Comparison of ENCODE assay signal across 16 mouse cellular contexts in the genomic region with DNA sequence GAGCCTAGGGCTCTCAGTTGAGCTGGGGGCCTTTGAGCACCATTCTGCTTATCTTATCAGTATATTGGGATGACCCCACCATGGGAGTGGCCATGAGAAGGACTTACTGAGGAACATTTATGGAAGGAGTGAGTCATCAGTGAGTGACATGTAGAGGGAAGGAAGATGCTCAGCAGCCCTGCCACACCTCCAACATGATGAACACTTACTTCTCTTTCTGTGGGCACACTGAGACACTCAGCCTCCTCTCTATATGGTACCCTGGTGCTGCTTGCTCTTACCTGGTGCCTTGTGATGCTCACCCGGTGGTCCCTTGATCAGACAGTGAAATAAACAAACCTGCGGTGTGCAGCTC. TPM values are rescaled to one million over a fixed set of nuclear protein-coding genes. Genes with fewer than 3 reads are reported as not detected.
DNase-seq lines count a peak whose midpoint lies in the region; ATAC-seq and TF ChIP-seq lines count a peak whose summit lies in the region.
"Had no signal": no experiment of that assay in that cellular context is flagged by ENCODE, and none has a peak within 500 bp of the region (broad histone marks: within the 10 kb centered on the region; RNA-seq: fewer than 3 reads in every experiment).

No protein-coding gene starts in this region.

- peaks cover 6% of the 10 kb centered on the region for H3K4me1 ChIP-seq in forebrain, embryonic 16.5 days (replicated peaks; ENCODE audit: control insufficient read depth, insufficient read depth, low read length)
- H3K4me1 ChIP-seq in forebrain, embryonic 13.5 days, result no peaks in the 10 kb centered on the region
- H3K4me1 ChIP-seq in lung, embryonic 15.5 days, result peaks cover 5% of the 10 kb centered on the region; the same call in 1 of the 2 replicates
- peaks cover 14% of the 10 kb centered on the region for H3K4me1 ChIP-seq in cortical plate, adult 2 months (ENCODE audit: control insufficient read depth, insufficient read depth, low read length)
- H3K4me1 ChIP-seq: limb, embryonic 10.5 days had no signal

- 79% methylated on average over 2 of the region's 2 CpGs for WGBS in forebrain, embryonic 16.5 days
- WGBS in forebrain, embryonic 13.5 days, result 93% methylated on average over 2 of the region's 2 CpGs
- WGBS in lung, embryonic 15.5 days, result 66% methylated on average over 2 of the region's 2 CpGs

- no peak for TF ChIP-seq POLR2A in cortical plate, adult 2 months (IDR thresholded peaks at IDR 0.05; ENCODE audit: extremely low read depth, insufficient read depth, low read length)
- TF ChIP-seq POLR2A in myocyte (IDR thresholded peaks at IDR 0.05; ENCODE audit: insufficient read length, low read depth), result no peak

- peaks cover 95% of the 10 kb centered on the region for H3K79me2 ChIP-seq in myocyte (ENCODE audit: control insufficient read depth, insufficient read depth)

- TF ChIP-seq CTCF in cortical plate, adult 2 months (IDR thresholded peaks at IDR 0.05; ENCODE audit: extremely low read depth, insufficient read depth, low read length), result no peak

- H3K27me3 ChIP-seq in forebrain, embryonic 16.5 days (replicated peaks; ENCODE audit: control insufficient read depth, insufficient read depth, low read length), result no peaks in the 10 kb centered on the region
- H3K27me3 ChIP-seq in forebrain, embryonic 13.5 days, result no peaks in the 10 kb centered on the region
- no peaks in the 10 kb centered on the region for H3K27me3 ChIP-seq in lung, embryonic 15.5 days
- H3K27me3 ChIP-seq in myocyte (ENCODE audit: control insufficient read depth, insufficient read depth, insufficient read length), result no peaks in the 10 kb centered on the region
- H3K27me3 ChIP-seq: heart, embryonic 13.5 days; liver, embryonic 15.5 days had no signal

- H3K4me3 ChIP-seq in forebrain, embryonic 16.5 days (replicated peaks; ENCODE audit: low read length), result no peak overlapping the region
- H3K4me3 ChIP-seq in forebrain, embryonic 13.5 days, result no peak overlapping the region
- H3K4me3 ChIP-seq in lung, embryonic 15.5 days, result no peak overlapping the region
- H3K4me3 ChIP-seq in cortical plate, adult 2 months (ENCODE audit: insufficient read depth, low read length), result no peak overlapping the region
- H3K4me3 ChIP-seq in myocyte, result no peak overlapping the region
- H3K4me3 ChIP-seq: erythroblast, embryonic 14.5 days; gastrocnemius, adult 2 months; heart, embryonic 13.5 days; limb, embryonic 10.5 days; liver, embryonic 15.5 days had no signal

- no peak overlapping the region for H3K9ac ChIP-seq in forebrain, embryonic 16.5 days (replicated peaks; ENCODE audit: low read depth, low read length)
- no peak overlapping the region for H3K9ac ChIP-seq in forebrain, embryonic 13.5 days
- no peak overlapping the region for H3K9ac ChIP-seq in lung, embryonic 15.5 days
- H3K9ac ChIP-seq: heart, embryonic 13.5 days; liver, embryonic 15.5 days had no signal

- H3K36me3 ChIP-seq in forebrain, embryonic 16.5 days (ENCODE audit: control insufficient read depth, insufficient read depth), result no peaks in the 10 kb centered on the region
- 0 out of 2 replicates have a peak, but pooled peaks cover 3% of the 10 kb centered on the region for H3K36me3 ChIP-seq in forebrain, embryonic 13.5 days (ENCODE audit: poor library complexity, severe bottlenecking)
- H3K36me3 ChIP-seq in lung, embryonic 15.5 days, result no peaks in the 10 kb centered on the region
- H3K36me3 ChIP-seq in myocyte (ENCODE audit: control insufficient read depth, insufficient read depth), result no peaks in the 10 kb centered on the region
- H3K36me3 ChIP-seq: liver, embryonic 15.5 days had no signal

- ATAC-seq in forebrain, embryonic 16.5 days, result 0 out of 2 replicates have a peak, but pooled peaks have one; percentile 18
- ATAC-seq in forebrain, embryonic 13.5 days, result no peak
- peak; percentile 14; the same call in 1 of the 2 replicates for ATAC-seq in lung, embryonic 15.5 days (ENCODE audit: borderline replicate concordance, extremely low read depth, low FRiP score, low TSS enrichment)
- ATAC-seq: activated CD4-positive, CD25-positive, alpha-beta regulatory T cell, adult 4 months had no signal

- H3K4me2 ChIP-seq in forebrain, embryonic 16.5 days (ENCODE audit: low read length), result no peak overlapping the region
- H3K4me2 ChIP-seq in forebrain, embryonic 13.5 days, result no peak overlapping the region
- no peak overlapping the region for H3K4me2 ChIP-seq in lung, embryonic 15.5 days
- H3K4me2 ChIP-seq in myocyte (ENCODE audit: low read depth), result peak overlapping the region; percentile 15
- H3K4me2 ChIP-seq: heart, embryonic 13.5 days; liver, embryonic 15.5 days had no signal

- no peak overlapping the region for H3K27ac ChIP-seq in forebrain, embryonic 16.5 days (ENCODE audit: low read length)
- H3K27ac ChIP-seq in forebrain, embryonic 13.5 days, result no peak overlapping the region
- H3K27ac ChIP-seq in lung, embryonic 15.5 days, result no peak overlapping the region
- peak overlapping the region; percentile 66 for H3K27ac ChIP-seq in cortical plate, adult 2 months (ENCODE audit: insufficient read depth, low read length)
- H3K27ac ChIP-seq: heart, embryonic 13.5 days; limb, embryonic 10.5 days; liver, embryonic 15.5 days had no signal

- no peaks in the 10 kb centered on the region for H3K9me3 ChIP-seq in forebrain, embryonic 16.5 days (ENCODE audit: control insufficient read depth, low read length)
- H3K9me3 ChIP-seq in forebrain, embryonic 13.5 days (replicated peaks), result no peaks in the 10 kb centered on the region
- H3K9me3 ChIP-seq in lung, embryonic 15.5 days, result no peaks in the 10 kb centered on the region
- H3K9me3 ChIP-seq: G1E; heart, embryonic 13.5 days; limb, embryonic 10.5 days; liver, embryonic 15.5 days had no signal

- DNase-seq in lung, postnatal 14 days, result no peak
- no peak for DNase-seq in right cerebral cortex, postnatal 25 days
- no peak for DNase-seq in cerebellum, postnatal 10 days
- DNase-seq: cerebellum, adult 11-12 months; gastrocnemius, adult 2 months had no signal

- no peak overlapping the region for H3ac ChIP-seq in myocyte (ENCODE audit: control insufficient read depth, insufficient read length)

TF ChIP-seq in myocyte, 11 proteins besides CTCF, POLR2A, EP300 and RAD21:
- TF ChIP-seq SRF (IDR thresholded peaks at IDR 0.05; ENCODE audit: control insufficient read depth, insufficient read length, low read depth), result no peak
- no peak for TF ChIP-seq E2F4 (IDR thresholded peaks at IDR 0.05; ENCODE audit: insufficient read depth)
- TF ChIP-seq REST (IDR thresholded peaks at IDR 0.05; ENCODE audit: insufficient read depth, insufficient read length), result no peak
- no peak for TF ChIP-seq TCF12 (IDR thresholded peaks at IDR 0.05; ENCODE audit: insufficient read depth, poor library complexity, severe bottlenecking)
- no peak for TF ChIP-seq POLR2AphosphoS2 (IDR thresholded peaks at IDR 0.05; ENCODE audit: insufficient read length, low read depth)
- no peak for TF ChIP-seq MYOG (IDR thresholded peaks at IDR 0.05; ENCODE audit: control insufficient read depth in 1 of 3, insufficient read depth in 1 of 3, insufficient read length in 2 of 3, low read depth in 2 of 3)
- no peak for TF ChIP-seq USF1 (IDR thresholded peaks at IDR 0.05; ENCODE audit: low read depth)
- no peak for TF ChIP-seq MAX (IDR thresholded peaks at IDR 0.05; ENCODE audit: low read depth)
- TF ChIP-seq CEBPB (IDR thresholded peaks at IDR 0.05; ENCODE audit: insufficient read depth, poor library complexity, severe bottlenecking), result no peak
- no peak for TF ChIP-seq MYOD1 (IDR thresholded peaks at IDR 0.05; ENCODE audit: control insufficient read depth in 1 of 3, insufficient read length in 2 of 3, low read depth in 2 of 3)
- TF ChIP-seq TCF3 (IDR thresholded peaks at IDR 0.05; ENCODE audit: insufficient read length, low read depth), result no peak

RNA-seq across cellular contexts. Expression of a gene that starts 17.9 kb away (rescaled TPM):
- polyA plus RNA-seq in forebrain, embryonic 16.5 days (2015; fragmentation: Nextera tagmentation; extraction: Ambion mirVana), result 62.1 and 71.9 TPM in 2 replicates
- 65.2 and 67.2 TPM in 2 replicates for polyA plus RNA-seq in forebrain, embryonic 13.5 days (2015; fragmentation: Nextera tagmentation; extraction: Ambion mirVana)
- 122 and 124 TPM in 2 replicates for polyA plus RNA-seq in lung, embryonic 15.5 days (2015; fragmentation: Nextera tagmentation; extraction: Ambion mirVana)
- 50.4 and 57.2 TPM in 2 replicates for polyA plus RNA-seq in cortical plate, adult 2 months (2012; rRNA removed)
- 53.0 TPM for polyA plus RNA-seq in myocyte (2012; fragmentation: generic; extraction: Trizol)
